Mouse (Mus musculus): ENCODE results near the gene Iqch. TPM values are rescaled to one million over a fixed set of nuclear protein-coding genes. Genes with fewer than 3 reads are reported as not detected.

Gene Iqch
- total RNA-seq, 2 experiments from 2014 or later: not detected

DNA sequence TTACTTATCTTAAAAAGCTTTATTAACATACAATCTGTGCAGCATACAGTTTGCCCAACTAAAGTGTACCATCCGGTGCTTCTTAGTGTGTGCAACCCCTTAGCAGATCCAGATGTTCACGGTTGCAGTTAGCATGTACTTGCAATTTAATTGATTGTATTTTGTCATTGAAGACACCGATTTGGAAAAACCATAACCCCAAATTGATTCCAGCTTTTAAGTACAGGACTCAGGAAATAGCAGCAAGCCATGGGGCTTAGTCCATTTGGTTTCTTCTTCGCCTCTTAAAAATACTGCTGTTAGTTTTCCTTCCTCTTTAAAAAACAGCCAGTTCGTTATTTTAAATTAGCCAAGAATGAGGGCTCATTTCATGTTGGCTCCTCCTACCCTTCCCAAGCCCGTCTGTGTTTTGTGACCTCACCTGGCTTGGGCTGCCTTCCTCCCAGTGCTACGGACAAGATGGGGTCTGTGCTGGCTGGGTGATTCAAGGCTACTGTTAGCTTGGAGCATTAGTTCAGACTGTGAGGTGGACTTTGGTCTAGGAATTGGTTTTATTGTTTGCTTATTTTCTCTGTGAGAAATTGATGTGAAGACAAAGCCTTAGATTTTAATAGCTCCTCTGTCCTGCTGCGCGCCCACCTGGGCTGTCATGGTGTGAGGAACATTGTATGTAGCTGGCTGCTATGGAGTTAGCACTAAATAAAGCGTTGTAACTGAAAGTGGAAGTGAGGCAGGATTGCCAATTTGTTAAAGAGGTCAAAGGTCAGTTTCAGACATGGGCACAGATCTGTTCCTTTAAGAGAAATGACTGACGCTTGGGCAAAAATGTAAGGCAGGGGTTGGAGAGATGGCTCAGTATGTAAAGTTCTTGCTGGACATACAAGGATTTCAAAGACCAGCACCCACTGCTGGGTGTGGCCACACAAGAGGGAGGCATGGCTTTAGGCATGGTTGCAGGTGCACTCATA lies 12.0 kb upstream of the Iqch start:
- DNase-seq (ENCODE audit: extremely low spot score in 1 of 2, low spot score in 2 of 2): no peak
- intact Hi-C loops (cut with DNase I): loop anchor here (10.0 kb wide), 1 partner anchor 480 kb away; no protein-coding TSS in a partner anchor

DNA sequence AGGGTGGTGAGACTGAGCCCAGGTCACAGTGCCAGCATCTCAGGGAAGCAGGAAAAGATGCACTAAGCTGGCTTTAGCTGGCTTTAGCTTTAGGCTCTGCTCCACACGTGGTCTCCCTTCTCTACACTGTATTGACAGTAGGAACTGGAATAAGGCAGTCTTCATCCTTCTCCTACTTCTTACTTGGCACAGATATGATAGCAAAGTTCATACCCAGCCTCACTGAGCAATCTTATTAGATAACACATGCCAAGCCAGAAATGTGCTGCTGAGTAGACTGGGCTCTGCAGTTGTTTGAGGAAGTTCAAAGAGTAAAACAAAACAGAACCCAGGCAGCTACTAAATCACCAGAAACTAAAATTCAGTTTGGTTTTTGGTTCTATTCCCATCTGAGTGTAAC lies 11.3 kb upstream of the Iqch start:
- DNase-seq (ENCODE audit: extremely low spot score in 1 of 2, low spot score in 2 of 2): no peak
- intact Hi-C loops (cut with DNase I): loop anchor here (10.0 kb wide), 1 partner anchor 479 kb away; no protein-coding TSS in a partner anchor

GRCm38 (mm10) chr9:63612565-63613515 lies 10.5 kb upstream of the Iqch start:
- no peak for DNase-seq (ENCODE audit: extremely low spot score in 1 of 2, low spot score in 2 of 2)
- intact Hi-C loops (cut with DNase I): loop anchor here (10.0 kb wide), 1 partner anchor 478 kb away; no protein-coding TSS in a partner anchor

DNA sequence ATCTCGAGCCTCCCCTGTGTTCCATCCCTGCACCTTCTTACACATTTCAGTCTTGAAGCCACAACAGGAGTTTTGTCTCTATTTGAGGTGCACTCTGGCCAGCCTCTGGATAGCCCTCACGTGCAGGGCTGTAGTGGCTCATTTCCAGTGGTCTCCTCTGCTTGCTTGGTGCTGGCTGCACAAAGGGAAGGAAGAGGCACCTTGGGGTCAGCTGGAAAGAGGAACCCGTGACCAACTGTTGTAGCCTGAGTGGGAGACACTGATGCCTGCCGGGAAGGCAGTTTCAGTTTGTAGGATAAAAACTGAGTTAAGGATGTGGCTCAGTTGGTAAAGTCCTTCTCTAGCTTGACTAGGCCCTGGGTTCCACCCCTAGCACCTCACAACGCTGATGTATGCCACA lies 9.7 kb upstream of the Iqch start:
- peak in 1 of 2 experiments; percentile 34 for DNase-seq (ENCODE audit: extremely low spot score in 1 of 2, low spot score in 2 of 2)
- intact Hi-C loops (cut with DNase I): loop anchor here (10.0 kb wide), 1 partner anchor 477 kb away; no protein-coding TSS in a partner anchor

DNA sequence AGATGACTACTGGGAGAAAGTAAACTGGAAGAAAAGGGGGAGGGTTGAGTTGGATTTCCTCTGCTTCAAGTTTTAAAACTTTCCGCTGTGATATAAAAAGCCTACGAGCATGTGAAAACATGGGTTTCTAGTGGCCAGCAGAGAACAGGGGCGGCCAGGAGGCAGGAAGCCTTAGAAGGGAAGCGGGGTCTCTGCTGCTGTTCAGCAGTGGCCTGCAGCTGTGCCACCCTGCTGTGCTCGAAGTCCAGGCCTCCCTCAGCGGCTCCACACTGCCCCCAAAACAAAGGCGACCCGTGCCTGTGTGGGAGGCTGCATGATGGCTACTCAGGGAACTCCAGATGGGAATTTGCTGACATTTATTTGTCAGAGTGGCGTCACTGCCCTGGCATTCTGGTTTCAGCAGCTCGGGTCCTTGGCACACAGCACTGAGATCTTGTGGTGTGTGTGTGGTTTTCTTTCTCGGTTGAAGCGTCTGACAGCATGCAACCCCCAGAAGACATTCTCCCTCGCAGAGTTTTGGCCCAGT lies 8.6 kb upstream of the Iqch start:
- DNase-seq (ENCODE audit: extremely low spot score in 1 of 2, low spot score in 2 of 2): peak in 1 of 2 experiments; percentile 68
- intact Hi-C loops (cut with DNase I): loop anchor here (10.0 kb wide), 1 partner anchor 476 kb away; no protein-coding TSS in a partner anchor

DNA sequence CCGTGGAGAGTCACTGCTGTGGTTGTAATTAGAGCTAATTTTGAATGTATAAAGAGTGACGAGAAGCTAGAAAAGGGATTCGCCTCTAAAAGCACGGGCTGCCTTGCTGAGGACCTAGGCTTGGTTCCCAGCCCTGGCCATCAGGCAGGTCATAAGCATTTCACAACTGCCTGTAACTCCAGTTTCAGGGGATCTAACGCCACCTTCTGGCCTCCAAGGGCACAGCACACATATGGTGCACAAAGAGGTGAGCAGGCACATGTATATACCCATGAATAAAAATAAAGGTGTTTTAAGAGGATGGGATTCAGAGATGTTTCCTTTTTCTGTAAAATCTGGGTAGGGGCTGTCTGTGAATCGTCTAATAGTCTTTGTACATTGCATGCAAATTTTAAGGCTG lies 7.9 kb upstream of the Iqch start:
- intact Hi-C loops (cut with DNase I): loop anchor here (10.0 kb wide), 1 partner anchor 475 kb away; no protein-coding TSS in a partner anchor
- DNase-seq (ENCODE audit: extremely low spot score in 1 of 2, low spot score in 2 of 2): no peak

DNA sequence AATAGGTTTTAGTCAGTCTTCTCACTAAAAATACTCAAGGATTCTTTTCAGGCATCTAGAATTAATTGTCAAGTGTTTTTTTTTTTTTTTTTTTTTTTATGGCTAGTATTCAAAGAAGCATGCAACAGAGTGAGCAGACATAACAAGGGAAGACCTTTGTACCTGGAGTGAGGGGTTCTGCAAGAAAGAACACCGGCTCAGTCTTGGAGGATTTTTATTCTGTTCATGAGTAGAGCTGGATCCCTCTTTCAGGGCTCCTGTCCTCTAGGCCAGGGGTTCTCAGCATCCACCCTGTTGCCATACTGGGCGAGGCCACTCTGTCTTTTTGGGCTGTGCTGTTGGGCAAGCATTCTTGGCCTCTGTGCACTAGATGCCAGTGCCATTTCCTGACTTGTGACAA lies 7.5 kb upstream of the Iqch start:
- no peak for DNase-seq (ENCODE audit: extremely low spot score in 1 of 2, low spot score in 2 of 2)

GRCm38 (mm10) chr9:63609246-63609645 lies 7.0 kb upstream of the Iqch start:
- DNase-seq (ENCODE audit: extremely low spot score in 1 of 2, low spot score in 2 of 2): no peak
- intact Hi-C loops (cut with DNase I): no loop called here

More for the DNA sequence above, 7.5 kb upstream of the Iqch start:
- intact Hi-C loops (cut with DNase I): loop anchor here (10.0 kb wide), 1 partner anchor 475 kb away; no protein-coding TSS in a partner anchor

DNA sequence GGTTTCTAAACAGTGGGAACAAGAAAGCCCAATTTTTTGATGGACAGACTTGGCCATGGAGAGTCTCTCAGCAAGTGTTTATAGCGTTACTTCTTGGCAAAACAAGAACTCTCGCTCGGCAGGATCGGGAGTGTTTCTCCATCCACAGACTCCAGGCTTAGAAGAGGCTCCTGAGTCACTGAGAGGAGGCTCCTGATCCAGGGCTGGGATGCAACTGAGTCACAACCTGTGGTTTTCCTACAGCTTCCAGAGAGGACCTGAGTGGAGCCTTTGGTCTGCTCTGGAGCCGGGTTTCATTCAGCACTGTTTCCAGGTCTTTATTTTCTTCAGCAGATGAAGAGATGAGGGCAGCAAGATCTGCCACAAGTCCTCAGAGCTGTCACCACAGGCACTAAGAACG lies 5.7 kb upstream of the Iqch start:
- no peak for DNase-seq (ENCODE audit: extremely low spot score in 1 of 2, low spot score in 2 of 2)
- intact Hi-C loops (cut with DNase I): no loop called here

DNA sequence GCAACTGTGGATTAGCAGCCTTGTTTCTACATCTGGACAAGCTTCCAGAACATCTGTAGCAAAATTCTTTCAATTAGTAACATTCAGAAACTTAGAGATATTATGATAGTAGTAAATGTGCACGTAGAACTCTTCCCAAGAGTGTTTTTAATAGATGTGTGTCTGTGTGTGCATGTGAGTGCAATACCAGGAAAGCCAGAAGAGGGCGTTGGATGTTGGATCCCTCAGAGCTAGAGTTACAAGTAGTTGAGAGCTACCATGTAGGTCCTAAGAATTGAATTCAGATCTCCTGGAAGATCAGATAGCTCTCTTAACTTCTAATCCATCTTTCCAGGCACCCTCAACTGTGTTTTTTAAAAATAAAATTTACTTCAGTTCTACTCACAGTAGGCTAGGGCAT lies 4.3 kb upstream of the Iqch start:
- no peak for DNase-seq (ENCODE audit: extremely low spot score in 1 of 2, low spot score in 2 of 2)
- intact Hi-C loops (cut with DNase I): no loop called here

- DNase-seq (ENCODE audit: extremely low spot score in 1 of 2, low spot score in 2 of 2): peak in 1 of 2 experiments; percentile 31
These were observed 1.6 kb upstream of the Iqch start for GRCm38 (mm10) chr9:63603849-63604248.

GRCm38 (mm10) chr9:63596660-63597059 lies 5.6 kb downstream of the Iqch start:
- no peak for DNase-seq (ENCODE audit: extremely low spot score in 1 of 2, low spot score in 2 of 2)

More at GRCm38 (mm10) chr9:63603849-63604248, 1.6 kb upstream of the Iqch start:
- intact Hi-C loops (cut with DNase I): no loop called here

GRCm38 (mm10) chr9:63595652-63596051 lies 6.6 kb downstream of the Iqch start:
- intact Hi-C loops (cut with DNase I): no loop called here
- no peak for DNase-seq (ENCODE audit: extremely low spot score in 1 of 2, low spot score in 2 of 2)

More at GRCm38 (mm10) chr9:63596660-63597059, 5.6 kb downstream of the Iqch start:
- intact Hi-C loops (cut with DNase I): no loop called here

GRCm38 (mm10) chr9:63595032-63595431 lies 7.3 kb downstream of the Iqch start:
- DNase-seq (ENCODE audit: extremely low spot score in 1 of 2, low spot score in 2 of 2): no peak
- intact Hi-C loops (cut with DNase I): no loop called here

GRCm38 (mm10) chr9:63591661-63592256 lies 10.5 kb downstream of the Iqch start:
- intact Hi-C loops (cut with DNase I): no loop called here
- no peak for DNase-seq (ENCODE audit: extremely low spot score in 1 of 2, low spot score in 2 of 2)

DNA sequence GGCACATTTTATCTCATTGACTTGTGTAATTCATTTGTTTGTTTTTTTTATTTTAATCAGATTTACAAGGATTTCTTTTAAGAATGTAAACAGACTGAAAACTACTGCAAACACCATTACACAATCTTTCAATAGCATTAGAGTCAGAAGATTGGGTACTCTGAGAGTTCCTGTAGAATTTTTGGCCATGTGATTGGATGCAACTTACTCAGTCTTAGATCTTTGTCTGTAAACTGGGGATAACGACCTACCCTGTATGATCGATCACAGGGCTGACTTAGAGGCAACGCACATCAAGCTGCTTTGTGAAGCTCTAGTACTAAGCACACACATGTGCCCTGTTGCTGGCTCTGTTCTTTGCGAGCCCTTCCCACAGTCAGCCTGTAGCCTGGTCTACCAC lies 11.7 kb downstream of the Iqch start:
- DNase-seq (ENCODE audit: extremely low spot score in 1 of 2, low spot score in 2 of 2): no peak
- intact Hi-C loops (cut with DNase I): no loop called here

DNA sequence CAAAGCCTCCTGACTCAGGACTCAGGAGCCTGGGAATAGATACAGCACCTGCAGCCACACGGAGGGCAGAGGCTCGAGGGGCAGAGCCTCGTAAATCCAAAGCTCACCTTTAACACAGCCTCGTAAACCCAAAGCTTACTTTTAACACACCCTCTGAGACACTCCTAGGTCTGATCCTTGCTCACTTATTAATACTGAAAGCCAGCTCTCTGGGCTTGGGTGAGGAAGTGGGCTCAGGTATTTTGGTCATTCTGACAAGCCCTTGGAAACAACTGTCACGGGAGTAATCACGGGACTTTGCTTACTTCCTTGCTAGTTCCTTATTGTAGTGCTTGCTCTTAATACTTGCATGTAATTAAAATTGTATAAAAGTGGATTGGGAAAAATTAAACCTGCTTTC lies 13.1 kb downstream of the Iqch start:
- DNase-seq (ENCODE audit: extremely low spot score in 1 of 2, low spot score in 2 of 2): no peak
- intact Hi-C loops (cut with DNase I): no loop called here

DNA sequence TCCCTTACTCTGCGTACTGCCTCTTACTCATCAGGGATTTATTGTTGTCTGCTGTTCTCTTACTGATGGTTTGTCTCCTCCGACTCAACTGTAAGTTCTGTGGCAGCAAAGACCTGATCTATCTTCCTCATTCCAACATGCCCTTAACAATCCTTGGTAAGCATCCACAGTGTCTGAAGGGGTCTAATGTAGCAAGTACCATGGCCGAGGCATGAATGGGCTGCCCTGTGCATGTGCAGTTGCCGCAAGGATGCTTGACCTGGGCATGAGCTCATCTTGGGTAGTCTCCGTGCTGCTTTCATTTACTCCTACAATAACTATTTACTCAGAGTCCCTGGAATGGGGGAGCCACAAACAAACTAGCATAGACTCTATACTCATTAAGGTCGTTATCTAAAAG lies 17.0 kb downstream of the Iqch start:
- intact Hi-C loops (cut with DNase I): no loop called here
- no peak for DNase-seq (ENCODE audit: extremely low spot score in 1 of 2, low spot score in 2 of 2)
